Mouse (Mus musculus) lung, postnatal 0 days (tissue): ENCODE results near the gene Ifnar1. TPM values are rescaled to one million over a fixed set of nuclear protein-coding genes. Genes with fewer than 3 reads are reported as not detected.

Experiments
- ATAC-seq: fragments of 200-750 bp; cut with Nextera tagmentation; 2 replicates; pipeline ENCODE4 v1.8.0; 2017; ENCODE audit warnings: moderate library complexity
- DNase-seq: peaks from one replicate; pipeline ENCODE4 v3.0.0-alpha.2; 2016; ENCODE audit warnings: low spot score
- H3K27ac ChIP-seq: fragments of 300-500 bp; sonication (generic); 2 replicates; pipeline ENCODE4 v1.5.1; 2014; ENCODE audit warnings: antibody characterized with exemption, mild to moderate bottlenecking, low read length, mixed read lengths
- H3K27me3 ChIP-seq: fragments of 300-500 bp; sonication (generic); replicated peaks from 2 replicates; pipeline ENCODE4 v1.6.1; 2014; ENCODE audit warnings: low read length, mixed read lengths; ENCODE audit not compliant: insufficient read depth
- H3K36me3 ChIP-seq: fragments of 300-500 bp; sonication (generic); 2 replicates; pipeline ENCODE4 v1.6.1; 2014; ENCODE audit warnings: low read length, mixed read lengths; ENCODE audit not compliant: insufficient read depth
- H3K4me1 ChIP-seq: fragments of 300-500 bp; sonication (generic); 2 replicates; pipeline ENCODE4 v1.6.1; 2014; ENCODE audit warnings: antibody characterized with exemption, low read depth, low read length, mixed read lengths; ENCODE audit not compliant: insufficient read depth
- H3K4me2 ChIP-seq: fragments of 300-500 bp; sonication (generic); replicated peaks from 2 replicates; pipeline ENCODE4 v1.6.1; 2014; ENCODE audit warnings: low read depth, mild to moderate bottlenecking, low read length, moderate library complexity, mixed read lengths
- H3K4me3 ChIP-seq: fragments of 300-500 bp; sonication (generic); 2 replicates; pipeline ENCODE4 v1.5.1; 2014; ENCODE audit warnings: low read depth, low read length
- H3K9ac ChIP-seq: fragments of 300-500 bp; sonication (generic); replicated peaks from 2 replicates; pipeline ENCODE4 v1.6.1; 2014; ENCODE audit warnings: low read depth, mild to moderate bottlenecking
- H3K9me3 ChIP-seq: fragments of 300-500 bp; sonication (generic); 2 replicates; pipeline ENCODE4 v1.6.1; 2016; ENCODE audit warnings: low read length, mixed read lengths
- CTCF ChIP-seq: IDR thresholded peaks from 2 replicates; pipeline ENCODE4 v1.5.1; 2016; ENCODE audit warnings: antibody characterized with exemption, mild to moderate bottlenecking
- EP300 ChIP-seq: IDR thresholded peaks from 2 replicates; pipeline ENCODE4 v1.6.1; 2016; ENCODE audit warnings: antibody characterized with exemption, mild to moderate bottlenecking, control low read depth
- WGBS: fragments of 180-500 bp; shearing (Covaris S2); extraction: QIAGEN DNeasy Blood & Tissue Kit; methylation state at CpG from one replicate; pipeline ENCODE4 v1.1.7; 2014; 5-methylcytosine and 5-hydroxymethylcytosine counted together
- polyA plus RNA-seq: library from polyadenylated mRNA; unstranded; fragments of >200 nt; fragmentation: Nextera tagmentation; extraction: Ambion mirVana; gene quantifications from 2 replicates; pipeline ENCODE4 v1.2.1, GENCODE M21; 2015

Gene Ifnar1
- polyA plus RNA-seq, 1 experiment from 2014 or later: 40.3 TPM

DNA sequence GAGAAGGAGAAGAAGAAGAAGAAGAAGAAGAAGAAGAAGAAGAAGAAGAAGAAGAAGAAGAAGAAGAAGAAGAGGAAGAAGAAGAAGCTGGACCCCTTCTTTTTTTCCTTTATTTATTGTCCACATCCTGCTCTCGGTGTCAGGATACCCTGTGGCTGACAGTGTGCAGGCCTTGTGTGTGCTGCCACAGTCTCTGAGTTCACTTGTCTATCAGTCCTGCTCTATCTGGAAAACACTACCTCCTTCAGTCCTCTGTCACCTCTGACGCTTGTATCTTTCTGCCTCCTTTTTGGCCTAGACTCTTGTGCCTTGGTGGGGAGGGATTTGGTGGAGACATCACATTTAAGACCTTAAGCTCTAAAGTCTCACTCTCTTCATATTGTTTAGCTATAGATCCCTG lies 21.6 kb upstream of the Ifnar1 start:
- Histone ChIP-seq H3K4me3 (no peak overlapping the region), H3K27ac (no peak overlapping the region), H3K9ac (no peak overlapping the region), H3K9me3 (no peaks in the 10 kb centered on the region), H3K4me1 (peaks cover 10% of the 10 kb centered on the region; the same call in 1 of the 2 replicates), H3K4me2 (no peak overlapping the region), H3K27me3 (no peaks in the 10 kb centered on the region), H3K36me3 (no peaks in the 10 kb centered on the region)
- DNase-seq: no peak
- 61% methylated on average over 2 of the region's 2 CpGs for WGBS
- TF ChIP-seq EP300: no peak
- no peak for TF ChIP-seq CTCF
- no peak for ATAC-seq

DNA sequence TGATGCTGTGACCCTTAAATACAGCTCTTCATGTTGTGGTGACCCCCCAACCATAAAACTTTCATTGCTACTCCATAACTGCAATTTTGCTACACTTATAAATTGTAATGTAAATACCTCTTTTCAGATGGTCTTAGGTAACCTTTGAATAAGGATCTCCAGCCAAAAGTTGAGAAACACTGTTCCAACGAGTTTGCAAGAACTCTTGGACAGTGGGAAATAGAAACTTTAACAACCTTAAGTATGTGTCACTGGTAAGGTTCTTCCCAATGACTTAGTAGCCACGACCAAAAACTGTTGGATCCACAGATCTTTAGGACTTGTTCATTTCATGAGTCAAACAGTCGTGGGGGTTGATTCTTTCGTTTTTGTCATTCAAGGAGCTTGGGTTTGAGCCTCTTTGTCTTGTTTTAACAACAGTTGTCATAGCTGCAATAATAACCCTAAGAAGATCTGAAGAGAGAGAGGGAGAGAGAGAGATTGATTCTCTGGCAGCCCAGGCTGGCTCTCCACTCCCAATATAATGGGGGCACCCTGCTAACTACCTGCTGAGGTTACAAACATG lies 21.1 kb upstream of the Ifnar1 start:
- DNase-seq (peak; percentile 51), ATAC-seq (no peak)
- Histone ChIP-seq H3K4me3 (peak overlapping the region; percentile 52), H3K36me3 (no peaks in the 10 kb centered on the region), H3K9ac (no peak overlapping the region), H3K4me1 (peaks cover 10% of the 10 kb centered on the region; the same call in 1 of the 2 replicates), H3K27me3 (no peaks in the 10 kb centered on the region), H3K4me2 (peak overlapping the region; percentile 97), H3K27ac (peak overlapping the region; percentile 86), H3K9me3 (no peaks in the 10 kb centered on the region)
- 62% methylated on average over 4 of the region's 4 CpGs for WGBS
- TF ChIP-seq CTCF: no peak
- no peak for TF ChIP-seq EP300

DNA sequence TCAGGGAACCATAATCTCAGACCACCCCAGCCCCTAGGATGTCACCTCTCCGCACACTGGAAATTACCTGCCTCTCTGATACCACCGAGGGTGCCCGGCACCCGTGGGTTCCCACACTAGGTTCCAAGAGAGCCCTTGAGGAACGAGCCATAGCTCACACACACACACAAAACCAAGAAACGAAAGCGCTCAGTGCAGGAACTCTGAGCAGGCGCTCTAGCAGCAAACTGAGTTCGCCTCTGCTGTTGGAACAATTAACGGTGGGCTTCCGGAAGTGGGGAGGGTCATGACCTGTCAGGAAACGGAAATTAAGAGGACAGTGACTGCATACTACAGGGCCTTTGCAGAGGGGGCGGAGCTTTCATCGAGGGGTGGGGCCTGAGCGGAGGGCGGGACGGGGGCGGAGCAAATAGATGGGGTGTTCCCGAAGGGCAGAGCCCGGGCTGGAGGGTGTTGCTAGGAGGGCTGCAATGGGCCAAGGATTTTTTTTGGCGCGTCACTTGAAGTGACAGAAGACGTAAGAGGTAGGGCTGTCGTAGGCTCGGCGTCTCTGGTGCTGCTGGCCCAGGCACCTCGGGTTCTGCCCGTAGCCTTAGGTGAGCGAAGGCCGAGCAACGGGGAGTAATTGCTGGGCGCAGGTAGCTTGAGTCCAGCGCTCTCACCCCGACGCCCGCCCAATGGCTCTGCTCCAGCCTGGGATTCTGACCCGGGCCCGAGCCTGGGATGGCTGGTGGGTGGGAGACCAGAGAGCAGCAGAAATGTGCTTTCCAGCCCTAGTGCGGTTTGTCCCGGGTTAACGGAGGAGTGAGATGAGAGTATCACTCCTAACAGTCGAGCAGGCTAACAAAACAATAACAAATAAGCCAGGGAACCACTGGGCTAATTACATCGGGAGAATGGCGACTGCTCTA lies 20.2 kb upstream of the Ifnar1 start:
- Histone ChIP-seq H3K4me1 (peaks cover 10% of the 10 kb centered on the region; the same call in 1 of the 2 replicates), H3K36me3 (no peaks in the 10 kb centered on the region), H3K4me2 (peak overlapping the region; percentile 97), H3K27ac (peak overlapping the region; percentile 86), H3K9ac (peak overlapping the region; percentile 51), H3K27me3 (no peaks in the 10 kb centered on the region), H3K9me3 (no peaks in the 10 kb centered on the region), H3K4me3 (peak overlapping the region; percentile 52)
- ATAC-seq (peak; percentile 95), DNase-seq (peak; percentile 97)
- TF ChIP-seq EP300 (peak; percentile 78), CTCF (no peak)
- 3% methylated on average over 44 of the region's 44 CpGs for WGBS

- DNase-seq (no peak), ATAC-seq (no peak)
- Histone ChIP-seq H3K4me1 (peaks cover 10% of the 10 kb centered on the region; the same call in 1 of the 2 replicates), H3K27ac (peak overlapping the region; percentile 86; the same call in 1 of the 2 replicates), H3K9ac (peak overlapping the region; percentile 51), H3K27me3 (no peaks in the 10 kb centered on the region), H3K36me3 (no peaks in the 10 kb centered on the region), H3K4me3 (peak overlapping the region; percentile 52), H3K9me3 (no peaks in the 10 kb centered on the region), H3K4me2 (peak overlapping the region; percentile 97)
- TF ChIP-seq CTCF (no peak), EP300 (no peak)
- WGBS: 46% methylated on average over 13 of the region's 13 CpGs
Observed at GRCm38 (mm10) chr16:91465505-91466240, 19.4 kb upstream of the Ifnar1 start.

DNA sequence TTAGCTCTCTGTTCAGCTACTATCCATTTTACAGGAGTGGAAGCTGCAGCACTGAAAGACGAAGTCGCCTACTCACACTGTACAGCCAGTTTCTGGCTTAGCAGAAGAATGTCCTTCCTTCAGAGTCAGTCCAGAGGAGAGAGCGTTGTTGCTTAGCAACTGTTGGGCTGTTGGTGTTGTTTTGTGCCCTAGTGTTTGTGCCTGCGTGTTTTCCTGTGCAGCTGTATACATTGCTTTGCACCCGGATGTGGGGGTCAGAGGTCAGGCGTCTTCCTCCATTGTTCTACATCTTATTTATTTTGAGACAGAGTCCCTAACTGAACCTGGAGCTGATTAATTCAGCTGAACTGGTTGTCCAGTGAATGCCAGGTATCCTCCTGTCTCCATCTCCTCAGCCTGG lies 18.5 kb upstream of the Ifnar1 start:
- peaks cover 10% of the 10 kb centered on the region; the same call in 1 of the 2 replicates for H3K4me1 ChIP-seq
- H3K9me3 ChIP-seq: no peaks in the 10 kb centered on the region
- no peaks in the 10 kb centered on the region for H3K27me3 ChIP-seq
- no peak overlapping the region for H3K9ac ChIP-seq
- H3K4me3 ChIP-seq: no peak overlapping the region
- no peaks in the 10 kb centered on the region for H3K36me3 ChIP-seq
- ATAC-seq (peak; percentile 53), DNase-seq (peak; percentile 76)
- TF ChIP-seq CTCF: no peak
- peak; percentile 89 for TF ChIP-seq EP300
- peak overlapping the region; percentile 66 for H3K27ac ChIP-seq
- H3K4me2 ChIP-seq: no peak overlapping the region
- WGBS: 47% methylated on average over 6 of the region's 6 CpGs

DNA sequence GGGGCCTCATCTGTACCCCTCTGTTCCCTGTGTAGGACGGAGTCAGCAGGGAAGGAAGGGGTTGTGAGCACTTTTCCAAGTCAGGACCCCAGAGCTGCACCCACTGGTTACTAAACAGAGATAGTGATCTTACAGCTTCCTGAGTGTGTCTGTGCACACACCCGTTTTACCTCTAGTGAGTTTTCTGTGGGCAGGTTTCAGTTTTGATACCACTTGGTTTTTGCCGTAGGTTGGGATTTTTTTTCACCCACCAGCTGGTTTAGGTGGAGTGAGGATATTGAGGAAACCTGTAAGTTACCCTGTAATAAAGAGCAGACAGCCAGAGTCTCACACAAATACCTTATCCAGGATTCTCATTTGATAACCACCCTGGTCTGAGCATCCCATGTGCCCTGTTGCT lies 14.6 kb upstream of the Ifnar1 start:
- H3K36me3 ChIP-seq: no peaks in the 10 kb centered on the region
- H3K4me1 ChIP-seq: 0 out of 2 replicates have a peak, but pooled peaks cover 2% of the 10 kb centered on the region
- 59% methylated on average over 3 of the region's 3 CpGs for WGBS
- no peaks in the 10 kb centered on the region for H3K27me3 ChIP-seq
- no peak overlapping the region for H3K4me3 ChIP-seq
- ATAC-seq (no peak), DNase-seq (no peak)
- no peak overlapping the region for H3K4me2 ChIP-seq
- H3K9me3 ChIP-seq: no peaks in the 10 kb centered on the region
- H3K9ac ChIP-seq: no peak overlapping the region
- TF ChIP-seq EP300 (no peak), CTCF (no peak)
- no peak overlapping the region for H3K27ac ChIP-seq
